Mouse (Mus musculus): ENCODE measurements around the gene Fbxl5.

The Fbxl5 gene

DNA sequence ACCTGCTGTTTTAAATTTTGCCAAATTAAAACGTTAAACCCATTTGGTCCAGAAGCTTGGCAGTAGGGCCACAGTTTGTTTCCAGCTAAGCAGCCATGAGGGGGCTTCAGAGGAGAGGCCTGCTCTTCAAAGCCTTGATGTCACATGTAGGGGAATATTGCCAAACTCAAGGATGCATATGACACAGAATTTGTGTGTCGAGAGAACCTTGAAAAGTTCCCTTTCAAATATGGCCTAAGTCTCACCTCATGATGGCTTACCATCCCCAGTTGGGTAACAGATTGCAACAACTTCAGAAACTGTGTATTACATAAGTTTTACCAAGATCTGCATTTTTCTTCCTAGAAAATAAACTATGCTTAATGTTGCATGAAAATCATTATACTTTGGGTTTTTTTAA lies 5.4 kb upstream of the Fbxl5 start:
- no peak for DNase-seq

DNA sequence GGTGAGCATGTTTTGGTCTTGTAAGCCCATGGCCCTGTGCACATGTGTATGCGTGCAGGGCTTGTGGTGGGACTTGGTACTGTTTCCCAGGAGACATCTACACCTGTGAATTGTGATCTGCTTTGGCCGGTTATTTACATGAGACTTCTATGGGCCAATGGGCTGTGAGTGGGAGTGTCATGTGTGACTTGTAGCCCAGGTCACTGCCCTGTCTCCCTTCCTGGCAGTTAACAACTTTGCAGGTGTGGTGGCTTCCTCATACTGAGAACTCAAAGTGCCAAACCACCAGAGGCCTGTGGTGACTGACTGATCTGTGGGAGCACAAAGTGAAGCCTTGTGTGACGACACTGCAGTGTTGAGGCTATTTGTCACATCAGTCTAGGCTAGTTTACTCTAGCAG lies 3.1 kb upstream of the Fbxl5 start:
- no peak for DNase-seq

DNA sequence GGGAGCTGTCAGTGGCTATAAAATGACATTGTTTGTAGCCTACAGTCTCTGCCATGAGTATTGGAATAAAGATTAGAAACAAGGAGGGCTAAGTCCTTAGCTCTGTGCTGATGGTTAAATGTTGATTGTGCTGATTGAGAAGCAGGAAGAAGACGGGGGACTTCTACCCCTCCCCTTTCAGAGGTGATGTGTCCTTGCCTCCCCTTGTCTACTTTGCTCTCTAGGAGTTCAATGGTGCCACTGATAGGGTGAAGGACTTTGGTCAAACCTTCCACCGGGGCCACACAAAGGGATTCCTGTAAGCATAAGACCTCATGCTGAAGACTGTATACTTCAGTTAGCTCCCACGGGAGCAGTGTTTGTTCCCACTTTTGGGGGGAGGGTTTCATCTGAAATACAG lies 1.4 kb upstream of the Fbxl5 start:
- DNase-seq, result no peak

DNA sequence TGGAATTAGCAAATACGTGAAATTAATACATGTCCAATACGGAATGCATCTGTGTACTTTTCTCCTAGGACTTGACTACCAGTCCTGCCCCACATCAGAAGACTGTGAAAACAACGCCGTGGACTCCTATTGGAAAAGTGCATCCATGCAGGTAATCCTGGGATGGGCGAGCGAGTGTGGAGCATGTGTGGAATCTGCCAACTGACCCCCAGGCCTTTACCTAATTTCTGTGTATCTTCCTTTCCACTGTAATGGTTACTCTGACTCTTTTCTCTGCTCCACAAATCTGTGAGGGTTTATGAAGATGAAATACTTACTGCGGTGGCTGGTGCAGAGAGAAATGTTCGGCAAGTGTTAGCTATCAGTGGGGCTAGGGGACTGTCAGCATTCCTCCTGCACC lies 761 bp upstream of the Fbxl5 start:
- DNase-seq, result no peak

DNA sequence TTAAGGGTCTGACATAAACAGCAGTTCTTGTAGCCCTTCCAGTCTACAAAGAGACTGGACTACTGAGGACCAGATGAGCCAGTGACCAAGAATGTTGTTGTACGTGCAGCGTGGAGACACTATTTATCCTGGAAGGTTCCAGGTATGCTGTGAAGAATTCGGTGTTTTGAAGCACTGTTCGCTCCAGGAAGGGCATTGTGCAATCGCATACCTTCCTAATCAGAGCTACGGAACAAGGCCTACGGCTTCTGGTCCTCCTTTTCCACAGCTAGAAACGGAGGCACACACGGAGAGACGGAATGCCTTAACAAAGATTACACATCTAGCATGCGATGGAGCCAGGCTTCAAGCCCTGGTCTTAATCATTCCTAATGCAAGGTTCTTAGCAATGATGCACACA lies 653 bp downstream of the Fbxl5 start:
- DNase-seq, result no peak

DNA sequence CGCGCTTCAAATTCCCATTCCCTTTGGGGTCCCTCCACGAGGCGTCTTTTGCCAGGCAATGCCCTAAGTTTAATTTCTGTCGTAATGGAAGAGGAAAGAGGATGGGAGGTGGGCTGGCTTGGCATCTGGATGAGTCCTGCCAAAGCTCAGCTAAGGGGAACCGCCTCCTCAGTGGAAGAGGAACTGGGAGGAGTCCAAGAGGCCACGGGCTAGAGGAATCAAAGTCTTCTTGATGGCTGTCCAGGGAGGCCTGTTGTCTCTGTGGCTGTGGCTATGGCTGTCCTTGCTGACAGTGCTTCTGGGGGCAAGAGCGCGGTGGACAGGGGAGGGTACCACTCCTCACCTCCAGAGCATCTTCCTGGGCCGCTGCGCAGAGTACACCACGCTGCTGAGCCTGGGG lies 2.7 kb downstream of the Fbxl5 start, which contains the start of gene Bst1:
TSS of gene Bst1 (plus strand) at position 191 of the 400 bp plus-strand sequence.
- no peak for DNase-seq

DNA sequence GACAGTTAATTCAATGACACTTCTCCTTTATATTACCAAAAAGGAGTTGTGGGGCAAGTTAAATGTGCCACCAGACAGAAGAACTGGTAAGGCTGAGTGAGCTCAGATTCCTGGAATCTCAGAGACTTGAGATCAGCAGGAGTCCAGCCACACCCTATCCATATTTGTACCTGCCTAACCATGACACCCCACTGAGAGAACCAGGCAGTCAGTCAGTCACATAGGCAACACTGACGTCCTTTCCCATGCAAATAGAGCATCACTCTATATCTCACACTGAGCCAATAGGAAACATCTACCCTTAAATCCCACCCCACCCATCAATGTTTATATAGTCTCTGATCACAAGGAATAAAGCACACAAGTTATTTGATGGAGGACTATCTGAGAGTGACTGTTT lies 5.7 kb downstream of the Fbxl5 start:
- DNase-seq, result no peak

DNA sequence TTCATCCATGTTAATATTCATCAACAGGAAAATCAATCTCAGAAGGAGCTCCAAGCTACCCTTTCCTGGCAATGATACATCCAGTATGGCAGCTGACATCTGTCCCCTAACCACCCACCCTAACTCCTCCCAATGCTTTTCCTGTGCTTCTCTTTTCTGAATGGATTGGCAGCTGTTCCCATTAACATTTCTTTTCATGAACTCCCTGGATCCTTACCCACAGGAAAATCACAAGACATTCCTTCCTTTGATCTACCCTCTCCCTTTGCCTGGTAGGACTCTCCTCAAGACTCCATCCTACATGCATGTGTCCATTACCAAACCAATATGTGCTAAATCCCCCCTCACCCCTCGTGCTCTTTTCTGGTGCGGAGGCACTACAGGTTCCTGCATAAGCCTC lies 6.9 kb downstream of the Fbxl5 start:
- DNase-seq, result no peak

DNA sequence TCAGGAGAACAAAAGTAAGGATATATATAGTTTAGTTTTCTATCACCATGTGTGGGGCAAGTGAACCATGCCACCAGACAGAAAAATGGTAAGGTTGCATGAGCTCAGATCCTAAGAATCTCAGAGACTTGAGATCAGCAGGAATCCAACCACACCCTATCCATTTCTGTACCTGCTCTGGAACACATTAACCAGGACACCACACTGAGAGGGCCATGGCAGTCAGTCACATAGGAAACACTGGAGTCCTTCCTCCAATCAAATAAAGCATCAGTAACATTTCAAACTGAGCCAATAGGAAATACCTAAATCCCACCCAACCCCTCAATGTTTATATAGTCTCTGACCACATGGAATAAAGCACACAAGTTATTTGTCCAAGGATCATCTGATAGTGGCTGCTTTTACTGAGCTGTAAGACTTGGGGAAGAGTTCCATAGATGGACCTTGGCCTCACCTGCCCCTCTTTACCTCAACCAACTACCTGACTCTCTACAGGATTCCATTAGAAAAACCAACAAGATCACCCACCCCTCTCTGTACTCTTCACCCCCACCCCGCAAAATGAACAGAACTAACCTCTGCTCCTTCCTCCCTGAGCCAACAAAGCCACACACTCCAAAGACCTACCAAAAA lies 10.9 kb downstream of the Fbxl5 start:
- no peak for DNase-seq

DNA sequence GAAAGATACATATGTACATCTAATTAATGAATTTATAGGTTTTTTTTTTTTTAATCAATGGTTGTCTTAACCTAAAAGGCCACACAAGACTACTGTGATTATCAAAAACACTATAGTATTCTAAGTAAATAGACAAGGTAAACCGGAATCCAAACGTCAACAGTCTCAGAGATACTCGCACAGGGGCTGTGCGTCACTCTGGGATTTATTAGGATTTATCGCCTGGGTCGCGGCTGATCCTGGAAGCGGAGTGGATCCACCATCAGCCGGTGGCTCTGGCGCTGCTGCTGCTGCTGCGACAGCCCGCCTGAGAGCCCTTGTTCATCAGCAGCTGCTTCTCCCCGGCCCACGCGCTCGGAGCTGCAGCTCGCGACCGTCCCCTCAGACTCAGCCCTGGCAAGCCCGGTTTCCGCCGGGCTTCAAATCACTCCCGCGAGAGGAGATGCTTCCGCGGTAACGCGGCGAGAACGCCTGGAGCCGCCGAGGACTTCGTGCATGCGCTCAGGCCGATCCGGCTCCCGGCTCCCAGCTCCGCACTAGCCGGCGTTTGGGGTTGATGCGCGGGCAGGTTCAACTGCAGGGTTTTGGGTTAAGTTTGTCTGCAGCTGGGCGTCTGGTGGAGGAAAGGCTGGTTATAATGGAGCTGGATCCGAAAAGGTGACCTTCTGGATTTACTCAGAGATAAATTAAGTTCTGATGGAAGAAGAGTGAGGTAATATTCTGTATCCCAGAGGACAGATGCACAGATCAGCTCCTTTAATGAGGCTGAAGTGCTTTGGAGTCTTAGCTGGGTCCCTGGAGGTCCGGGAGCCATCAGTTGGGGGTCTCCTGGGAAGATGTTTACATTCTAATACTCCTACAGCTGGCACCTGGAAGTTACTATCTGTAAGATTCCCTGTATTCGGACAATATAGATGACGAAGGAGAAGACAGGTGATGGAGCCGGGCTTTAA lies 13.4 kb downstream of the Fbxl5 start:
- peak; percentile 58 for DNase-seq

DNA sequence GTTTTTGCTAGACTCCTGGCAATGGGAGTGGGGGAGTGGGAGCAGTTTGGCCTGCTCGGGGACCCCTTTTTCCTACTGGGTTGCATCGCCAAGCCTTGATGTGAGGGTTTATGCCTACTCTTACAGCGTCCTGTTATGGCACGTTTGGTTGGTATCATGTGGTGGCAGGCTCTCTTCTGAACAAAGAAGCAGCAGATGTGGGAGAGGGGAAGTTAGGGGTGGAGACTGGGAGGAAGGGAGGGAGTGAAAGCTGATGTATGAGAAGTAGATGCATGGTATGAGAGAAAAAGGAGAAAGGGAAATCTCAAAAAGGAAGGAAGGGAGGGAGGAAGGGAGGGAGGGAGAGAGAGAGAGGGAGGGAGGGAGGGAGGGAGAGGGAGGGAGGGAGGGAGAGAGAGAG lies 14.5 kb downstream of the Fbxl5 start:
- no peak for DNase-seq

DNA sequence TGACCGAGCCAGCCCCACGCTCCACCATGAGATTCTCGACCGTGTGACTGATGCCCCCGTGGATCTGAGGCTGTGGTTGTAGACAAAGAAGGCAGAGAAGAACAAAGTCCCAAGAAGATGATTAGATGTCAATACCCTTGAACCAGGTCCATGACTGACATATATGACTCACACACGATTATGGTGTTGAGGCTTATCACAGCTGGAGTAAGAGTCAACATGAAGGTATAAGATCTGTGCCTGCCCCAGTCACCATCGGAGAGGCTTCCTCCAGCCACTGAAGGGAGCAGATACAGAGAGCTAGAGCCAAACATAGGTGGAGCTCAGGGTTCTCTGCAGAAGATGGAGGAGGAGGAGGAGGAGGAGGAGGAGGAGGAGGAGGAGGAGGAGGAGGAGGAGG lies 15.1 kb downstream of the Fbxl5 start:
- no peak for DNase-seq

DNA sequence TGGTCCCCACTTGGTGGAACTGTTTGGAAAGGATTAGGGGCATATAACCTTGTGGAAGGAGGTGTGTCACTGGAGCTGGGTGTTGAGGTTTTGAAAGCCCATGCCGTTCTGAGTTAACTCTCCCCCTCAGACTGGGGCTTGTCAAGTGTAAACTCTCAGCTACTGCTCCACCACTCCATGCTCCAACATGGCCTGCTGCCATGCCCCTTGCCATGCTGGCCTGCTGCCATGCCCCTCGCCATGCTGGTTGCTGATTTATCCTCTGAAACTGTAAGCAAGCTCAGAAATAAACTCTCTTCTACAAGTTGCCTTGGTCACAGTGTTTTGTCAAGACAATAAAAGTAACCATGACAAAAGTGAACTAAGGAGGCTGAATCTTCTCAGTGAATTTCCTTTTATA lies 16.0 kb downstream of the Fbxl5 start:
- no peak for DNase-seq

DNA sequence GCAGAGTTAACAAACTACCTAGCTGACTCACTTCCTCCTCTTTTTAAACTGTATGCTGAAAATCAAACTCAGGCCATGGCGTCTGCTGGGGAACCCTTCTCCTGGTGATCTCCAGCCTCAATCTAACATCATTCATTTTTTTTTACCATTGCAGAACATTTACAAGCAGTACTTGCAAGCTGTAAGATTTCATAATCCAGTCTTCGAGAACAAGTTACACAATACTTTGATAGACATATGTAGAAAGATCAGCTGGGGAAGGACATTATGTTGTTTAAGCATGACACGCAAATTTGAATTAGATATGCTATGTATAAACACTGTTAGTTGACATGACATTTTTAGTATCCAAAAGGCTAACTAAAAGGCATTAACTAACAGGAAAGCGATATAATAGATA lies 19.6 kb downstream of the Fbxl5 start:
- no peak for DNase-seq

DNA sequence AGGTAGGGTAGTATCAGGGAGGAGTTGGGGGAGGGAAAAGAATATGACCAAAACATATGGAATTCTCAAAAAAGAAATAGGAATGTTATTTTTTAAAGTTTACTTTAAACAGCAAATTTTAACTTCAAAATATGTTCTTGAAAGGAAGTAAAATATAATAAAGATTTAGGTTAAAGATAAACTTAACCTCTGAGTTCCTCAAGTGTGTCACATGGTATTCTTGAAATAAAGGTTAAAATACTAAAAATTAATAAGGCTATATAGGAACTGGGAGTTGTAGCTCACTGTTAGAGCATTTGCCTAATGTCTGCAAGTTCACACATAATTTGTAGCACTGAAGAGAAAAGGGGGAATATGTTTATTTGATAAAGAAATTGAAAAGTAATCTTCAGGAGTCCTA lies 20.2 kb downstream of the Fbxl5 start:
- no peak for DNase-seq

DNA sequence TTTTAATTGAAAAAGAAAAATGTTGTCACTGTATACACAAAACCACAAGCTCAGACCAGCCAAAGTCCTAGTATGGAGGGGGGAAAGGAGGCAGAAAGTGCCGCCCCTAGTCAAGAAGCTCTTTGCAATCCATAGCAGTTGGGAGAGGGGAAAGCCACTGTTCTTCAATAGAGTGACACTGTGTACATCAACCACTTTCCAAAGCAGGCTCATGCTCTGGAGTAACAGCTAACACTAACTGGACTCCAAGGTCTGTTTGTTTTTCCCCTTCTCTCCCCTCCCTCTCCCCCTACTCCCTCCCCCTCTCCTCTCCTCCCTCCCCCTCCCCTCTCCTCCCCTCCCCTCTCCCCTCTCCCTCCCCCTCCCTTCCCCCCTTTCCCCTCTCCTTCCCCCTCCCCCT lies 20.7 kb downstream of the Fbxl5 start:
- DNase-seq, result no peak

DNA sequence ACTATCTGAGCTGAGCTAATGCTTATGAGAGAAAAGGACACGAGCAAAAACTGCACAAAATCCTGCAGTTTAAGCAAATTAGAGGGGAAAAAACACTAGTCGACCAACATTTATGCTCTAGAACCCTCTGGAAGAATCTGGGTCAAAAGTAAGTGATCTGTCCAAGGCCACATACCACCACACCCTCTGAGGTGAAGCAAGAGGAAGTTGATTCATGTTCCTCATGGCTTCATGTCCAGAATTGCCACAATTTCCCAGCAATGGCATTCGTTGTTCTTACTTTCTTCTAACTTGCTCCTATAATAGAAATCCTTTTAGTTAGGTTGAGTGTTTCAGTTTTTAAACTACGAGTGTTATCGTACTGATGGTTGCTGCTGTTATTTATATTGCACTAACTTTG lies 21.9 kb downstream of the Fbxl5 start:
- no peak for DNase-seq

DNA sequence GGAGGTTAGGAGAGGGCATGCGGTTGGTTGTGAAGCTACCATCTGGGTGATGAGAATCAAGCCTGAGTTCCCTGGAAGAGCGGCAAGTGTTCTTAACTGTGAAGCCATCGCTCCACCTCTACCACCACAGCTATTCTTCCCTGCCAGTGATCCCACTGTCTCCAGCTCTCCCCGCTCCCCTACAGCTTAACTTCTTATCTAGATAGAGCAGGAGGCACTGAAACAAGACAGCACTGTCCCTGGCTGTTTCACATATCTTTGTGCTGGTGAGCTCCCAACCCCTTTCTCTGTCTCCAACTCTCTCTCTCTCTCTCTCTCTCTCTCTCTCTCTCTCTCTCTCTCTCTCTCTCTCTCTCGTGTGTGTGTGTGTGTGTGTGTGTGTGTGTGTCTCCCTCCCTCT lies 29.1 kb downstream of the Fbxl5 start:
- DNase-seq, result no peak

DNA sequence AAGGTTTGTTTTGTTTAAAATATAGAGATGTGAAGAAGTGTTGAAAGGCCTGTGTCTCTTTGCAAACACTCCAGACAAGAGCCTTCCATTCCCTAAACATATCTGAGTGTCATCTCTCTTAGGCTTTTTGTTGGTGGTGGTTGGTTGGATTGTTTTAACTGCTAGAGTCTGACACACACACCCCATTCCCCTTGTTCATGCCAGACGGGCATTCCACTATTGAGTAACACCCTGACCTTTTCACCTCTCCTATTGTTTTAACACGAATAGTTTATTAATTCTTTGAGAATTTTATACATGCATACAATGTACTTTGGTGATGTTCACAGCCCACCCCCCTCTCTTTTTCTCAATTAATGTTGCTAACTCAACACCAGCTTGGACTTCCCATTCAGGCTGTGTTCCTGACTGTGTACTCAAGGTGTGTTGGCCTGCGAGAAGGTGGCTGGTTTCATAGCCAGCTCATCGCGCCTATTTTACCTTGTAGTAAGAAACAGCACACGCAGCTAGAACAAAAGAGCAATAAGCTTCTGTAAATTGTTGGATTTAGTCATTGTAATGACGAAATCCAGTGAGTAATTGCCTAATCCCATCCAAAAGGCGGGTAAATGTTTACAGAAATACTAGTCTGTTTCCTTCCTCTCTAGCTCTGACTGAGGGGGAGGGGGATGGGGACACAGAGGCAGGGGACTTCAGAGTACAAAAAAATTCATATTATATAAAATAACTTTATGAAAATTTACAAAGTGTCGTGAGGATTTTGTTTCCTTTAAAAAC lies 33.3 kb downstream of the Fbxl5 start:
- DNase-seq, result no peak

DNA sequence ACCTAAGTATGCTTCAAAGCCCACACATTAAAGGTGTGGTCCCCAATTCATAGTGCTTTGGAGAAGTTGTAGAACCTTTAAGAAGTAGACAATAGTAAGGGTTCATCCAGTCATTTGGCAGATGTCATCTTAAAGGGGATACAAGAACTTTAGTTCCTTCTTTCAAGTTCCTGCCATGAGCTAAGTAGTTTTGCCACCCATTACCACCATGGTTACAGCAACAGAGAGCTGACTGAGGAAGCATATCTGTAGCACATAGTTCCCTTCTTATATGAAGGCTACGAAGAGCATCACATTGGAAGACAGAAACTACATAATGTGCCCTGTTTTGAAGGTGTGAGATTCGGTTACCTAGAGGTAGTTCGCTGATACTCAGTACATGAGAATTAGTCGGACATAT lies 34.8 kb downstream of the Fbxl5 start:
- DNase-seq, result no peak

DNA sequence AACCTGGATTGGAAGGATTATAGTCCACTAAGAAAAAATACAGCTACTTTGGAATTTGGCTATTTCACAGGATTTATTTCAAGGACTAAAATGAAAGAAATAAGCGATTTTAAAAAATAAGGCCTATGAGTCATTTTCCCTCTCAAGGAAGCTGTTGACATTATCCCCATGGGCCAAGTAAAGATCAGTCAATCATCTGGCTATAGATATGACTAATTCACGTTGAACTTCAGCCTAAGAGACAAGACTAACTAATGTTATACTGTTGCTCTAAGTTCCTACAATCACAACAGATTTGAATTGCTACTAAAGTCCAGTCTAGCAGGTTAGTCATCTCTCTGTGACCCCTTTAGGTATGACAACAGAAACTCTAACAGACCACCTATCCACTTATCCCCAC lies 37.4 kb downstream of the Fbxl5 start:
- DNase-seq, result no peak

DNA sequence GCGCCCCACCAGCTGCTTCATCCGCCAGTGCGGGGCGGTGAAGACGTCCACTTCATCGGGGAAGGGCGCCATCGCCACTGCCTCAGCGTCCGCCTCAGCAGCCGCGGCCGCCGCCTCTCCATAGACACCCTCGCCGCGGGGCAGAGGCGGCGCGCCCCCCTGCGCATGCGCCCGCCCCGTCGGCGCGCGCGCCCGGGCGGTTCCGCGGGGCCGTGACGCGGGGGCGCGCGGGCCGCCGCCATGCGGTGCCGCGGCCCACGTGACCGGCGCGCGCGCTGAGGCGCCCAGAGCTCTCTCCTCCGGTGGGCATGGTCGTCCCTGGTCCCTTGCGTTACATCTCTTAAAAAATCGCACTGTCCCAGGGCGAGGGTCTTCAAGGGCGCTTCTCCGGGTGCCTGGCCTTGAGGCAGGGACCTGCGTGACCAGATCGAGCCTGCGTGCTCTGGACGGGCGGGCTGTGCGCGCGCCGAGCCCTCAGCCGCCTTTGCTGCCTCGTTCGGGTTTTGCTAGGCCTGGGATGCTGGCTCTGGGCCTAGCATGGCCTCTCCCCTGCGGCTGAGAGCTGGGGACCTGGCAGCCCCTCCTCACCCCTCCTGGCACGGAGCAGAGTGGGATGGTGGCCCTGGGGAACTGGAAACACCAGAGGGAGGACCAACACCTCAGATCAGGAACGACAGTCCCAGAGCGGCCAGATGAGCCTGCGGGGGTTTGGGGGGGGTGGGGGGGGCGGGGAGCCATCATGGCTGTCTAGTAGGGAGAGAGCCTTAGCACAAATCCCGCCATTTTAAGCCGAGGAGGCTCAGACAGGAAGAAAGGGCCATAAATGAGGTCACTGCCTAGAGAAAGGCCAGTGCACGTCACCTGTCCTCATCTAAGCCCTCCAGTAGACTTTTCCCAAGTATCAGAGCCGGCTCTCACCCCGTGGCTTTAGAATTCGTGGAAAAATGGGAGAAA lies 39.2 kb downstream of the Fbxl5 start:
- DNase-seq, result peak; percentile 84

All from kidney, adult 18-20 months (tissue).